Mouse (Mus musculus): Measurements from ENCODE around the gene Pde4b. TPM values are rescaled to one million over a fixed set of nuclear protein-coding genes. Genes with fewer than 3 reads are reported as not detected.

Gene Pde4b
- polyA plus RNA-seq, 1 experiment from 2014 or later = 7.0 TPM

- no peak overlapping the region for H3K4me3 ChIP-seq (ENCODE audit: low read depth, low read length)
- 91% methylated on average over 7 of the region's 7 CpGs for WGBS
- ATAC-seq (ENCODE audit: low FRiP score) (no peak), DNase-seq (ENCODE audit: low spot score) (no peak)
- no peaks in the 10 kb centered on the region for H3K27me3 ChIP-seq (ENCODE audit: control insufficient read depth, insufficient read depth, low read length)
- H3K27ac ChIP-seq (ENCODE audit: low read depth, low read length) = no peak overlapping the region
- H3K4me1 ChIP-seq (replicated peaks; ENCODE audit: control insufficient read depth, insufficient read depth, low read length) = no peaks in the 10 kb centered on the region
- H3K9ac ChIP-seq (ENCODE audit: low read depth, low read length) = no peak overlapping the region
- H3K4me2 ChIP-seq (replicated peaks; ENCODE audit: low read depth, low read length) = no peak overlapping the region
- H3K9me3 ChIP-seq (ENCODE audit: control insufficient read depth, low read length) = no peaks in the 10 kb centered on the region
- H3K36me3 ChIP-seq (ENCODE audit: control insufficient read depth, insufficient read depth, low read length) = no peaks in the 10 kb centered on the region
Observed at GRCm38 (mm10) chr4:102607744-102608416, 520.5 kb downstream of the Pde4b start.

DNA sequence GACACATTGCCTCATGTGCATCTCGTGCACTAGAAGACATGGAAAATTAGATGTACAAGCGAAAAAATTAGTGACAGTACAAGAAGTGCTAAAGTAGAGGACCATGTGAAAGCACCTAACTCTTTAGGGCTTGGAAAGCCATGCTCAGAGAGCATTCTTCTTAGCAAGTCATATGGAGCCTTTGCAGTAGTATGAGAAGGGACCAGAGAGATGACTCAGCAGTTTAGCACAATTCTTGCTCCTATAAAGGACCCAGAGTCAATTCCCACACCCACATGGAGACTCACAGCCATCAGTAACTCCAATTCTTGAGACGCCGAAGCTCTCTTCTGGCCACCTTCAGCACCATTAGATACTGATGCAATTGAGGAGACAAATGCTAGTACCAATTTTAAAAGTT, 525.3 kb downstream of the Pde4b start:
- DNase-seq (ENCODE audit: low spot score) = no peak
- H3K9me3 ChIP-seq (ENCODE audit: control insufficient read depth, low read length) = no peaks in the 10 kb centered on the region
- no peak for ATAC-seq (ENCODE audit: low FRiP score)
- no peak overlapping the region for H3K4me2 ChIP-seq (replicated peaks; ENCODE audit: low read depth, low read length)
- no peaks in the 10 kb centered on the region for H3K4me1 ChIP-seq (replicated peaks; ENCODE audit: control insufficient read depth, insufficient read depth, low read length)
- H3K4me3 ChIP-seq (ENCODE audit: low read depth, low read length) = no peak overlapping the region
- H3K27ac ChIP-seq (ENCODE audit: low read depth, low read length) = no peak overlapping the region
- H3K36me3 ChIP-seq (ENCODE audit: control insufficient read depth, insufficient read depth, low read length) = no peaks in the 10 kb centered on the region
- no peak overlapping the region for H3K9ac ChIP-seq (ENCODE audit: low read depth, low read length)
- WGBS = 90% methylated on average over 4 of the region's 4 CpGs
- H3K27me3 ChIP-seq (ENCODE audit: control insufficient read depth, insufficient read depth, low read length) = no peaks in the 10 kb centered on the region

DNA sequence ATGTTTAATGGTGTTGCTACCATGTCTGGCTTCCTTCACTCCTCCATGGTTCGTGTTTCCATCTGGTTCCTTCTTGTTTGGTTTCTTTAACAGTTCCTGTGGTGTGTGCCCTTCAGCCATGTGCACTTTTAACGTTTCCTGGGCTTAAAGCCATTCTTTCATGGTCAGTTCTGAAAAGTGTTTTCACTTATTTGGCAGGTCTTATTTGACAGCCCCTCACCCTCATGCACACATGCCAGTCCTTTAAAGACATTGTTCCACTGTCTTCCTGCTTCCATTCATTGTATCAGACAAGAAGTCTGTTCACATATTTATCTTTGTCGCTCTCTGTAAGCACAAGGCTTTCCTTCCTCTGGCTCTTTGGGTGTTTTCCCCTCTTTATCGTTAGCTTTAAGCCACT, 530.4 kb downstream of the Pde4b start:
- Histone ChIP-seq H3K27me3 (ENCODE audit: control insufficient read depth, insufficient read depth, low read length) (no peaks in the 10 kb centered on the region), H3K27ac (ENCODE audit: low read depth, low read length) (no peak overlapping the region), H3K4me1 (replicated peaks; ENCODE audit: control insufficient read depth, insufficient read depth, low read length) (no peaks in the 10 kb centered on the region), H3K9me3 (ENCODE audit: control insufficient read depth, low read length) (no peaks in the 10 kb centered on the region), H3K9ac (ENCODE audit: low read depth, low read length) (no peak overlapping the region), H3K4me3 (ENCODE audit: low read depth, low read length) (no peak overlapping the region), H3K36me3 (ENCODE audit: control insufficient read depth, insufficient read depth, low read length) (no peaks in the 10 kb centered on the region), H3K4me2 (replicated peaks; ENCODE audit: low read depth, low read length) (no peak overlapping the region)
- ATAC-seq (ENCODE audit: low FRiP score) = no peak
- 66% methylated on average over 4 of the region's 4 CpGs for WGBS
- no peak for DNase-seq (ENCODE audit: low spot score)

- no peaks in the 10 kb centered on the region for H3K36me3 ChIP-seq (ENCODE audit: control insufficient read depth, insufficient read depth, low read length)
- 92% methylated on average over 3 of the region's 3 CpGs for WGBS
- no peaks in the 10 kb centered on the region for H3K9me3 ChIP-seq (ENCODE audit: control insufficient read depth, low read length)
- H3K27ac ChIP-seq (ENCODE audit: low read depth, low read length) = no peak overlapping the region
- no peak overlapping the region for H3K4me3 ChIP-seq (ENCODE audit: low read depth, low read length)
- ATAC-seq (ENCODE audit: low FRiP score) = no peak
- H3K4me1 ChIP-seq (replicated peaks; ENCODE audit: control insufficient read depth, insufficient read depth, low read length) = no peaks in the 10 kb centered on the region
- DNase-seq (ENCODE audit: low spot score) = no peak
- H3K4me2 ChIP-seq (replicated peaks; ENCODE audit: low read depth, low read length) = no peak overlapping the region
- no peaks in the 10 kb centered on the region for H3K27me3 ChIP-seq (ENCODE audit: control insufficient read depth, insufficient read depth, low read length)
- no peak overlapping the region for H3K9ac ChIP-seq (ENCODE audit: low read depth, low read length)
Observed at GRCm38 (mm10) chr4:102618609-102619008, 531.3 kb downstream of the Pde4b start.

- no peak for ATAC-seq (ENCODE audit: low FRiP score)
- Histone ChIP-seq H3K36me3 (ENCODE audit: control insufficient read depth, insufficient read depth, low read length) (no peaks in the 10 kb centered on the region), H3K27ac (ENCODE audit: low read depth, low read length) (no peak overlapping the region), H3K9me3 (ENCODE audit: control insufficient read depth, low read length) (no peaks in the 10 kb centered on the region), H3K27me3 (ENCODE audit: control insufficient read depth, insufficient read depth, low read length) (no peaks in the 10 kb centered on the region), H3K9ac (ENCODE audit: low read depth, low read length) (no peak overlapping the region), H3K4me3 (ENCODE audit: low read depth, low read length) (no peak overlapping the region), H3K4me2 (replicated peaks; ENCODE audit: low read depth, low read length) (no peak overlapping the region), H3K4me1 (replicated peaks; ENCODE audit: control insufficient read depth, insufficient read depth, low read length) (no peaks in the 10 kb centered on the region)
- WGBS = 72% methylated on average over 4 of the region's 5 CpGs
- DNase-seq (ENCODE audit: low spot score) = no peak
Observed at GRCm38 (mm10) chr4:102620179-102620910, 533.0 kb downstream of the Pde4b start.

GRCm38 (mm10) chr4:102621120-102621519, 533.8 kb downstream of the Pde4b start:
- no peak overlapping the region for H3K9ac ChIP-seq (ENCODE audit: low read depth, low read length)
- 86% methylated on average over 2 of the region's 2 CpGs for WGBS

DNA sequence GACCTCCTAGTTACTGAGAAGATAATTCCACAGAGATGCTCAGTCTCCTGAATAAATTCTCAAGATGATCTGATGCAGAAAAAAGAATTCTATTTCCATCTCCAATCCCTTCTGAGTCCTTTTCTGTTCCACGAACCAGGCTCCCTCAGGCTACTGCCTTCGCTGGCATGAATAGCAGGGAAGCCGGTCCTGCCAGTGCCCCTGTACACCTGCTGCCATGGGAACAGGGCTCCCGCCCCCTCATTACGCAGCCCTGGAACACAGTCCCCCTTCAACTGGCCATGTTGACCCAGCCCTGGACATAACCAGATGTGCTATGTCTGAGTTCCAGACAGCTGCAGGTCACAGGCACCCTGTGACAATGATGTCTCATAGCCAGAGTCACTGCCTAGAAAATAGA, 535.6 kb downstream of the Pde4b start:
- Histone ChIP-seq H3K36me3 (ENCODE audit: control insufficient read depth, insufficient read depth, low read length) (no peaks in the 10 kb centered on the region), H3K9me3 (ENCODE audit: control insufficient read depth, low read length) (no peaks in the 10 kb centered on the region), H3K4me2 (replicated peaks; ENCODE audit: low read depth, low read length) (no peak overlapping the region), H3K27ac (ENCODE audit: low read depth, low read length) (no peak overlapping the region), H3K4me1 (replicated peaks; ENCODE audit: control insufficient read depth, insufficient read depth, low read length) (no peaks in the 10 kb centered on the region), H3K4me3 (ENCODE audit: low read depth, low read length) (no peak overlapping the region), H3K27me3 (ENCODE audit: control insufficient read depth, insufficient read depth, low read length) (no peaks in the 10 kb centered on the region), H3K9ac (ENCODE audit: low read depth, low read length) (no peak overlapping the region)
- WGBS = 70% methylated on average over 5 of the region's 5 CpGs
- ATAC-seq (ENCODE audit: low FRiP score) (no peak), DNase-seq (ENCODE audit: low spot score) (no peak)

More at GRCm38 (mm10) chr4:102621120-102621519, 533.8 kb downstream of the Pde4b start:
- Histone ChIP-seq H3K4me1 (replicated peaks; ENCODE audit: control insufficient read depth, insufficient read depth, low read length) (no peaks in the 10 kb centered on the region), H3K27me3 (ENCODE audit: control insufficient read depth, insufficient read depth, low read length) (no peaks in the 10 kb centered on the region), H3K9me3 (ENCODE audit: control insufficient read depth, low read length) (no peaks in the 10 kb centered on the region), H3K36me3 (ENCODE audit: control insufficient read depth, insufficient read depth, low read length) (no peaks in the 10 kb centered on the region), H3K27ac (ENCODE audit: low read depth, low read length) (no peak overlapping the region), H3K4me2 (replicated peaks; ENCODE audit: low read depth, low read length) (no peak overlapping the region), H3K4me3 (ENCODE audit: low read depth, low read length) (no peak overlapping the region)
- no peak for ATAC-seq (ENCODE audit: low FRiP score)
- DNase-seq (ENCODE audit: low spot score) = no peak

DNA sequence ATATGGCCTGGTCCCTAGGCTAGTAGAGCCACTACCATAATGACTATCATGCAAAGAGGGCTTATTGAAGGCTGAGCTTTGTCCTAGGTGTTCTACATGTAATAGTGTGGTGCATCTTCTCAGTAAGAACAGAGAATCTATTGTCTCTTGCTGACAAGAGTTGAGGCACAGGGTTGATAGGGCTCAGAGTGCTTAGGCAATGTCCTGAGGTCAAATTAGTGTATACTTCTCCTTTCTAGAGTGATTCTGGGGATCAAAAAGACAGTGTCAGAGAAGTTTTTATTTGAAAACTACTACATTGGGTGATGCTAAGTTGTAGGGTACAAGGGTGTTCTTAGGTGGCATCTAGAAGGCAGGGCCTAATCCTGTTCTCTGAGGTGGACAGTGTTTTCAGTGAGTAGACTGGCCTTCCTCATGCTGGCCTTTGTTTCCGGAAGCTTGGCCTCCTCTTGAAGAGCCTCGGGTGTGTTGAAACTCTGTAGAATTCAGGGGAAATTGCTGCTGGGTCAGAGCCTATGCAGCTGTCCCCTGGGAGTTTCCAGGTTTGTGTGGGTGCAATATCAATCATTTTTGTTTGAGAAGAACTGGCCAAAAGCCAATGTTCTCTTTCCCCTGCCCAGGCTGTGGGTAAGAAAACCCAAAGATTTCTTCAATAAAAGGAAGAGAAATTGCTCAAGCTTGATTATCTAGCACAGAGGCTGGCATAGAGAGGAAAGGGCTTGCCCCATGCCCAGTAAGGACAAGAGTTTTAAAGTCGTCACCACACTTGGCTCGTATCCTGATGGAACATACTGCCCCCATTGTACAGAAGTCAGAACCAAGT, 536.7 kb downstream of the Pde4b start:
- Histone ChIP-seq H3K27ac (ENCODE audit: low read depth, low read length) (no peak overlapping the region), H3K9me3 (ENCODE audit: control insufficient read depth, low read length) (no peaks in the 10 kb centered on the region), H3K27me3 (ENCODE audit: control insufficient read depth, insufficient read depth, low read length) (no peaks in the 10 kb centered on the region), H3K4me3 (ENCODE audit: low read depth, low read length) (no peak overlapping the region), H3K4me2 (replicated peaks; ENCODE audit: low read depth, low read length) (no peak overlapping the region), H3K9ac (ENCODE audit: low read depth, low read length) (no peak overlapping the region), H3K36me3 (ENCODE audit: control insufficient read depth, insufficient read depth, low read length) (no peaks in the 10 kb centered on the region), H3K4me1 (replicated peaks; ENCODE audit: control insufficient read depth, insufficient read depth, low read length) (no peaks in the 10 kb centered on the region)
- 91% methylated on average over 4 of the region's 4 CpGs for WGBS
- no peak for DNase-seq (ENCODE audit: low spot score)
- ATAC-seq (ENCODE audit: low FRiP score) = no peak

All from hindbrain, embryonic 11.5 days (tissue).